Mouse (Mus musculus) gastrocnemius, adult 18-20 months (tissue): Measurements from ENCODE around the gene Naxe. TPM values are rescaled to one million over a fixed set of nuclear protein-coding genes. Genes with fewer than 3 reads are reported as not detected.

Experiments used
- DNase-seq: peaks from one replicate; pipeline ENCODE4 v3.0.0; 2021; ENCODE audit warnings: low spot score
- long read RNA-seq, 2 experiments: library from polyadenylated mRNA; stranded (forward); transcript quantifications; one replicate each; pipeline ENCODE4 v2.0.0; 2021
- total RNA-seq, 2 experiments: library from RNA; stranded (reverse); gene quantifications; 2 replicates each; pipeline ENCODE4 v1.2.3; 2021

Gene Naxe
- 10 to 100 TPM; 49.1 to 52.6 TPM for total RNA-seq
- long read RNA-seq, experiment 1, transcript Naxe-201 (6 exons, 908 nt) = major isoform, 50 of 58 reads
- long read RNA-seq, experiment 1, partial matches to known transcripts = 3 of 58 reads
- long read RNA-seq, experiment 1, other reads (novel, unspliced or antisense) = 5 of 58 reads
- long read RNA-seq, experiment 2, transcript Naxe-201 (6 exons, 908 nt) = major isoform, 27 of 31 reads
- long read RNA-seq, experiment 2, partial matches to known transcripts = 2 of 31 reads
- long read RNA-seq, experiment 2, other reads (novel, unspliced or antisense) = 2 of 31 reads

DNA sequence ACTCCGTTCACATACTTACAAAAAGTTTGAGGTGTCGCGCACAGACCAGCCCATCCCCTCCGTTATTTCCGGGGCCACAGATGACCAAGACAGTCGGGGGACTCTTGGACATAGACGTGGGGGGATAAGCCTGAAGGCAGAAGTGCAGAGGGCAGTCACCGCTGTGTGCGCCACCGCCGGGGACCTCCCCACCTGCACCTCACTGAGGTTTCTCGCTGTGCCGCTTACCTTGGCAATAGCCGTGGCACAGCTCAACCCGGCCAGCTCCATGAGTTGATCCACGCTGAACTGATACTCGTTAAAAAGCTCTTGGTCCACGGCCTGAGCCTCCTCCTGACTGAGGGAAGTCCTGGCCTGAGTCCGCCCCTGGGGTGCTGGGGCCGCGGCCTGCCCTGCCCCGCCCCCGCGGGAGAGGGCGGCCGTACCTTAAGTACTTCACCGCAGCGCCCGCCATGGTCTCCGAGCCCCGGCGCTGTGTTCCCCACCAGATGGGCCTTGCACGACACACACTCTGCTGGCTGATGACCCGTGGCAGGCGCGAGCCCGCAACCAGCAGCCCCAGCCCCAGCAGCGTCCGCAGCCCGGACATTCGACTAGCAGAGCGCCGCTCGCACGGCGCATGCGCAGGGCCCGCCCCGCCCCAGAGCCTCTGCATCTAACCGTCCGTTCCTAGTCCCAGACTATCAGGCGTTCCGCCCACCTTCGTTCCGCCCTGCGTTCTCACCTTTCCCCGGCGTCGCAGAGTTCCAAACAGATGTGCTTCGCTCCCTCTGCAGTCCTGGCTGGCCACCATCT lies at the start of gene Naxe:
Gene Naxe (minus strand): TSS at position 594 of the 795 bp plus-strand sequence.
- peak; percentile 80 for DNase-seq

DNA sequence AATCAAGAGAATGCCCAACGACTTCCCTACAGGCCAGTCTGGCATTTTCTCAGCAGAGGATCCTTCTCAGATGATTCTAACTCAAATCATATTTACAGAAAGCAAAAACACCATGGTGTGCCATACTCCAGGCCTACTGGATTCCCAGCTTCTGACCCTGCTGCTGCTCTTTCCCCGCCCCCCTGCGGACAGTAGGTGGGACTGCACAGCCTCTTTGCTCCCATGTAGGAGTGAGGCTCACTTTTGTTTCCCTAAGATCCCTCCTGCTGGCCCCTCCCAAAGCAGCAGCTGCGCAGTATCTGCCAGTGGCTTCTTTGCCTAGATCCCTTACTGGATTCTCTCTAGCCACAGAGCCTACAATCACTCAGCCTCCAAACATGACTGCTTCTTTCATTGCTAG lies 47.8 kb upstream of the Naxe start:
- no peak for DNase-seq

DNA sequence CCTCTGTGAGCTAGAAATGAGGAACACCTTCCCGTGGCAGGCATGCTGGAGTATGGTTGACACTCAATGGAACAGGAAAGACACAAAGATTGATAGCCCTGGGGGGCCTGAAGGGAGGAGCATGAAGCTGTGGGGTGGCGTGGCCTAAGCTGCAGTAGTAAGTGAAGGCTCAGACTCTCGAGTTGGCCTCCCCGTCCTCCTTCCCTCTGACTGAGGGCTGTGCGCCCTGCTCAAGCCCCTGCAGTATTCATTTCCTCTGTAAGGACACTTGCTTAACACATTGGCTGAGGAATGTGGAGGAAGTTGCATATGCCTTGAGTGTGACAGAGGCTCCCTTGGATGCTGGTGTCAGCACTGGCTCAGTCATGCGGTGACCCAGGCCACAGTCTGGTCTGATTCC lies 44.3 kb upstream of the Naxe start:
- DNase-seq = no peak

DNA sequence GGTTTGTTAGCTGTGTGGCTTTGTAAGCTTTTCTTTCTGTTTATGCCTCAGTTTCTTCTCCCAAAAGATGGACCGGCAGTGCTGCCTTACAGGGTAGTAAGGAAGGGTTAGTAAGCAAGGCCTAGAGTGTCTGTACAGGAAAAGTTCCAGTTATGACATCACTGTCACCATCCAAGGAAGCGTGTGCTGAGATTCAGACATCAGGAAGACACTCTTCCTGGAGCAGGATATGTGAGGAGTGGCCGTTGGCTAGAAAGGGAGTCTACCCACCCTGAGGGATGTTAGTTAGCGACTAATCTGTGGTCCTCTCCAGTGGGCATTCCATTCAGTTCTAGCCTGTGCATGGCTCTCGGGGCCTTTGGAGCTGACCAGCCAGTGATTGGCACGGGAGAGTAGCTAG lies 43.9 kb upstream of the Naxe start:
- no peak for DNase-seq

DNA sequence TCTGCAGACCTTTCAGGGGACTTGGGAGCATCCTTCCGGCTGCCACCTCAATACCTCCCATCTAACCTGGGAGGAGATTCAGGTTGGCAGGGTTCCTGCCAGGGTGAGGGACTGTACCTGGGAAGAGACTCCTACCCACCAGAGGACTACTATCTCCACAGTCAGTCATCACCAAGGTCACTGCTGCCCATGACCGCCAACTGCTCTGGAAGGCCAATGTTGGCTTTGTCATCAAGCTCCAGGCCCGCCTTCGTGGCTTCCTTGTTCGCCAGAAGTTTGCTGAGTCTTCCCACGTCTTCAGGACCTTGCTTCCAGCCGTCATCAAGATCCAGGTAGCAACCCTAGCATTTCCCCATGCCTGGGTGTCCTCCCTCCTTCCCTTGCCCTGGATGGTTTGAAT lies 43.4 kb upstream of the Naxe start:
- DNase-seq = no peak

DNA sequence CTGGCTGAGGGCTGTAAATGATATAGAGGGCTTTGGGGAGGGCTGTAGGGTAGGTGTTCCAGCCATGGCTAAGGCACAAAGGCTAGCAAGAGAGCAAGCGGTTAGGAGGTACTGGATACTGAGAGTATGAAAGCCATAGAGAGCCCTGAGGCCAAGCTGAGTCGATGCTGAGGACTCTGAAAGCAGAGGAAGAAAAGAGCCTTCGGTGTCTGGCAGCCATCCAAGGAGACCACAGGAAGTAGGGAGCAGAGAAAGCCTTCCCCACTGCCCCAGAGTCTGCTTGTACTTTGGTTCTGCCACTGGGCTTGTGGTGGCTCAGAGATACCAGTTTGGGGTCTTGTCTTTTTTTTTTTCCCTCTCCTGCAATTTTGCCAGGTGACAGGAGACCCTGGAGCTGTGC lies 42.0 kb upstream of the Naxe start:
- DNase-seq = no peak

DNA sequence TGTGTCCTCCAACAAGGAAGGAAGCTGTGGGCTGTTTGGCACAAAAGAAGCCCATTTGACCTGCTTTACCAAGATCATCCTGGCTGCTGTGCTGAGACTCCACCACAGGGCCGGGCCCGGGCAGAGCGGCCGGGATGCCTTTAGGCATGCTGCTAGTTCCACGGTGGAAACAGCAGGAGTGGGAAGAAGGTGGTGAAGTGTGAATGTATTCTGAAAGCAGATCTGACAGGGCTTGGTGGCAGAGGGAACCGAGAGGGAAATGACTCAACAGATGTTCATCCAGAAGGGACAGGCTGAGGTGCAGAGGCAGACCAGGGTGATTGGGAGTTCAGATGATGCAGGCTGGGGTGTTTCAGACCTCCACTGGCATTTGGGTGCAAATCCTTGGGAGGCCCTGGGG lies 39.4 kb upstream of the Naxe start:
- DNase-seq = no peak

DNA sequence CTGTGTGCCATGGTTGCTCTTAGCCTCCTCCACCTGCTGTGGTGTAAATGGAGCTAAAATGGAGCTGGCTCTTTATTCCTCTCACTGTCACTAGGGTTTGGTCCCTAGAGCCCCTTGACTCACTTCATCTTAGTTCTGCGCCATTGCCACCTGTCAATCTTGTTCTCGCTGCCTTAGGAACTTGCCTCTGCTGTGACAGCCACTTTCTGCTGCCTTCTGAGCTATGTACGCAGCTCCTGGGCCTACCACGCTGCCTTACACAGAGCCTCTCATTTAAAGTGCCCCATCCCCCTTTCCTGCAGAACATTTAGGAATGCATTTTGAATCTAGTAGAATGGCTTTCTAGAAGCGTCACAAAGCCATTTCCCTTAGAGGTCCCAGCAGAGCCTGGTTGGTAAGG lies 35.8 kb upstream of the Naxe start:
- no peak for DNase-seq

DNA sequence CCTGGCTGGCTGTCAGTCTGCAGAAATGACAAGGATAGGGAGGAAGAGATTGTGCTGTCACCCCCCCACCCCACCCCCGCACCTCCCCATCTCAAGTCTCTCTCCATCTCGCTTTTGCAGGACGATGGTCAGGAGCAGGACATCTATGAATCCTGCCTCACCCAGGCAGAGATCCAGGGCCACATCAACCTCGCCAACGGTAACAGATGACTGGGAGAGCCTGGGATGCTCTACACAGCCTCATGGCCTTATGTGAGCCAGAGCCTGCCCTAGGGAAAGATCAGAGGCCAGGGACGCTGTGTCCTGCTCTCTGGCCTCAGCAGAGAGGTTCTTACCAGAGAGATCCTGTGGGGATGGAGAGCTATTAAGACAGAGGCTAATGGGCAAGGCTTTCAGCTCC lies 32.3 kb upstream of the Naxe start:
- no peak for DNase-seq

DNA sequence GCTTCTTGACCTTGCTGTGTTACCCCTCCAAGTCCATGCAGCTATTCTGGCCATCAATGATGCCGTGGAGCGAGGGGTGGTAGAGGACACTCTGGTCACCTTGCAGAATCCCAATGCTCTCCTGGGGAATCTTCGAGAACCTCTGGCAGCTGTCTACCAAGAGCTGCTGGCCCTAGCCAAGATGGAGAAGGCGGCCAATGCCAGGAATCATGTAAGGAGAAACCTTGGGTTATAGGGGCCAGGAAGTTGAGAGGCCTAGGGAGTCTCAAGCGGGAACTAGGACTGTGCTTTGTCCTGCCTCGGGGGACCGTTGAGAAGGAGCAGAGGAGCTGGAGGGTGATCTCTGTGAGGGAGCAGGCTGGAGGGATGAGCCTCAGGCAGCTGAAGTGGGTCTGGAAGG lies 31.8 kb upstream of the Naxe start:
- DNase-seq = peak; percentile 50

DNA sequence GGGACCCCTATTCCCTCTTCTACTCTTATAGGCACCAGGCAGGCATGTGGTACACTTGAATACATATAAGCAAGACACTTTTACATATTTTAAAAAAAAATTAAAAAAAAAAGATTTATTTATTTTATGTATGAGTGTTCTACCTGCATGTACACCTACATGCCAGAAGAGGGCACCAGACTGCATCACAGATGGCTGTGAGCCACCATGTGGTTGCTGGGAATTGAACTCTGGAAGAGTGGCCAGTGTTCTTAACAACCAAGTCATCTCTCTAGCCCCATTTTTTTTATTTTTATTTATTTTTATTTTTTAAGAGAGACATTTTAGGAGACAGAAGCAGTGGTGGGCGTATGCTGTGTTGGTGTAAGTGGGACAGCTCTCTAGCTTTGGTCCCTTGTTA lies 29.4 kb upstream of the Naxe start:
- no peak for DNase-seq

DNA sequence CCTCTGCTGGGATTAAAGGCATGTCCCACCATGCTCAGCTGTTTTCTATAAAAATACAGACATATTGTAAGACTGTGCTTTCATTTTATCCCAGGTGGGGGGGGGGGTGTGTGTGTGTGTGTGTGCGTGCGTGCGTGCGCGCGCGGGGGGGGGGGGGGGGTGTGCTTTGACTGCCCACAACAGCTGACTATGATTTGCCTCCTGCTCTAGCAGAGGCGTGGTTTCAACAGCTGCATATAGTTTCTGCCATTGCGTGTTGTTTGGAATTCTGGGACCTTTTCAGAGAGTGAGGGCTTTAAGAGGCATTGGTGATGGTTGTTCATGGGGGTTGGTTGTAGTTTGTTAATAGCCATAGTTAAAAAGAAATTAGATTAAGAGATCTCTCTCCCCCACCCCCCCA lies 27.2 kb upstream of the Naxe start:
- no peak for DNase-seq

DNA sequence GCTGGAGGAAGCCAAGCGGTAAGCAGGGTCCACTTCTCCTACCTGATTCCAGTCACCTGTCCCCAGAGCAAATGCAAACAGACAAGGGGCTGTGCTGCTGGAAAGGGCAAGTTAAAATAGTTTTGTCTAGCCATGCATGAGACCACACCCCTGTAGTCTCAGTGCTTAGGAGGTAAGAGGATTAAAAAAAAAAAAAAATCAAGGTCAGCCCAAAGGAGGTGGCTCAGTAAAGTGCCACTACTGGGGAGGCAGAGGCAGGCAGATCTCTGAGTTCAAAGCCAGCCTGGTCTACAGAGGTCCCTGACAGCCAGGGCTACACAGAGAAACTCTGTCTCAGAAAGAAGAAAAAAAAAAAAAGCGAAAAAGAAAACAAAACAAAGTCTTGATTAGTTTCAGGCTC lies 25.7 kb upstream of the Naxe start:
- DNase-seq = no peak

DNA sequence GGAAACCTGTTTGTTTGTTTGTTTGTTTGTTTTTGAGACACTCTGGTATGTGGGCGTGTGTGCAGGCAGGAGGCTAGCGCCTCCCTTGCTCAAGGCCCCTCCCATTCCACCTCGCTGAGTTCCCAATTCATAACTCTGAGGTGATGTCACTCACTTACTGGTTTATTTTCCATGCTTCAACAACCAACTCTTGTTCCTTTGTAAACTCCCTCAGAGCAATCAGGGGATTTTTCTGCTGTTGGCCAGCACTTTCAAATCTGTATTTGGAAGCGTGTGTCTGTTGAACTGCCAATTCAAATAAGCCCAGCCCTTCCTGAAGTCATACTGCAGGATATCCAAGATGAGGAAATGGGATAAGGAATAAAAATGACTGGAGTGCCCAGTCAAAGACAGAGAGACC lies 24.4 kb upstream of the Naxe start:
- no peak for DNase-seq

DNA sequence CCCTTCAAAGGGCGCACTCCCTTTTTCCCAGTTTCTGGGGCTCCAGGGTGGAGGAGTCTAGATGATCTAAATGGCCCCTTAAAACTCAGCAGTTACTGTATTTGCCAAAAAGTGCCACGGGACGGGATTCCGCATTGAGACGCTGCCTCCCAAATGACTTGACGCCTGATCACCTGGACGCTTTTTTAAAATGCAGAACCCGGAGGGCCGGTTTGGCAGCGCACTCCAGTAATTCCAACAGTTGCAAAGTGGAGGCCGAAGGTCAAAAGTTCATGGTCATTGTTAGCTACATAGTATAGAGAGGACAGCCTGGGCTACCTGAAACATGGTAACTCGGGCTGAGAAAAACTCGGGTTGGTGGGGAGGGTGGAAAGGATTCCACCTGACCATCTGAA lies 23.9 kb upstream of the Naxe start:
- no peak for DNase-seq

DNA sequence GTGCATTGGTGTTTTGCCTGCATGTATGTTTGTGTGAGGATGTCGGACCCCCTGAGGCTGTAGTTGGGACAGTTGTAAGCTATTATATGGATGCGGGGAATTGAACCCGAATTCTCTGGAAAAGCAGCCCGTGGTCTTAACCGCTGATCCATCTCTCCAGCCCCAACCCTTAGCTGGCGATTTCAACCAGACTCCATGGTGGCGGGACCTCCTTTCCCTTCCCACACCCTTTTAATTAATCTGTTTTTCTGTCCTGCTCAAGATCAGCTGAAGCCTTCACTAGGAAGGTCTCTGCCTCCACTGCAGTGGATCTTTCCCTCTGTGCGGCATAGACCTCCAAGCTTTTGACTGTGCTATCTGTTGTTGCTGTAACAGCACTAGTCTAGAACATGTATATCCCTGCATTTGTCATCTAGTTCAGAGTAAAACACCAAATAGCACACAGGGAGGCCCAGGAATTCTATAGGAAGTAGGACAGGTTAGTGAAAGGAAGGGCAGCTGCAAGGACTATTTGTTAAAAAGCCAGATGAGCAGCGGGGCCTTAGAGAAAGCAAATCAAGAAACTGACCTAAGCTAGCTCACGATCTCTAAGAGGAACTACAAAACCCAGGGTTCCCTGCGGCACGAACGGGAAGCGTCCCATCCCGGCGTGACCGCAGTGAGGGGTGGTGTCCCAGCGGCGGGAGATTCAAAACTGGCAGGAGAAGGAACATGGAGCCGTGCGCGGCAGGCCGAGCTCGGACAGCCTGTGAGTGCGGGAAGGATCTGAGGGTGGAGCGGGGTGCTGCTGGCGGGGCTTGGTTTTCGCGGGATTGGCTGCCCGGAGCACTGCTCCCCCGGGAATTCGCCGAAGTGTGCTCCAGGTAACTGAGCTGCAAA lies 23.3 kb upstream of the Naxe start, which contains the start of gene Iqgap3:
Gene Iqgap3 (plus strand): TSS at position 627 of the 879 bp plus-strand sequence.
- DNase-seq = peak; percentile 93

DNA sequence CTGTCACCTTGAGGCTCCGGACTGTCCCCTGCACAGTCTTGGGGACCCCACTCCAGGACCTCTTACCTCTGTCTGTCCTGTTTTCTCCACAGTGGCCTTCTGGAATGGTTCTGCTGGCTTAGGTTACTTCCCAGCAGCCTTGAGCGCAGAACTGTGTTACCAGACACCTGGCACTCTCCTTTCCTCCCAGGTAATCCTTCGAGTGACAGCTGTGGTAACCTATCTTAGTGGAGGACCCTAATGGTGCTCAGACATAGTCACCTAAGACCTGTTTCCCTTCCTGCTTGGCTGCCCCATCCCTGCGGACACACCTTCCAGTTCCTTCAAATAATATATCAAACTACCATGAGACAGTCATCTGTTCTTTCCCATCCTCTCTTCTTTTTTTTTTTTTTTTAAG lies 19.9 kb upstream of the Naxe start, which contains the start of gene Ttc24:
Gene Ttc24 (minus strand): TSS at position 101 of the 400 bp plus-strand sequence.
- DNase-seq = no peak

DNA sequence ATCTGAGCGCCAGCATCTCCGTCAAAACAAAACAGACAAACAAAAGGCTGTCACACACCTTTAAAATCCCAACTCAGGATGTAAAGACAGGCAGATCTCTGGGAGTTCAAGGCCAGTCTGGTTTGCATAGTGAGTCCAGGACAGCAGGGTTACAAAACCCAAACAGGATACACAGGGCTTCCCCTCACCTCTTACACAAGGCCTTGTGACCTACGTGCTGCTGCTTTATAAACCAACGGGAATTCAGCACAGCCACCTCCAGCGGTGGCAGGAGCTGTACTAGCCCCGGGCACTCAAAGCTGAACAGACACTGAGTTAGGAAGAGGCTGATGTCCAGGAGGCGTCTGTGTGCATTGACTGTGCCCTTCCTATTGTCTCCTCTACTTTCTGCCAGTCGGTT lies 19.1 kb upstream of the Naxe start:
- DNase-seq = no peak

DNA sequence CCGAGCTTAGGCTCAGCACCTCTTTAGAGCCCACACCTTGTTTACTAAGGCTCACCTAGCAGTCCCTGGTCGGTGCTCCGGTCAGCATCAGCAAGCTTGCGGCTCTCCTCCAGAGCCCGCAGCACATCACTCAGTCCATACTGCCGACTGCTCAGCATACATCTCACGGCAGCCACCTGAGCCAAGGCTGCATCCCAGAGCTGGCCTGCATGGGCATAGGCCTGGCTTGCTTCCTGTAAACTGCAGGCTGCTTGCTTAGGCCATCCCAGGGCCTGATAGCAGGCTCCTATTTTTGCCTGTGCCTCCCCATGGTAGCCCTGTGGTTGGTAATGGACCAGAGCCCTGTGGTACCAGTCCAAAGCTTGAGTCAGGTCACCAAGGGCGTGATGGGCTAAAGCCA lies 16.5 kb upstream of the Naxe start:
- no peak for DNase-seq

DNA sequence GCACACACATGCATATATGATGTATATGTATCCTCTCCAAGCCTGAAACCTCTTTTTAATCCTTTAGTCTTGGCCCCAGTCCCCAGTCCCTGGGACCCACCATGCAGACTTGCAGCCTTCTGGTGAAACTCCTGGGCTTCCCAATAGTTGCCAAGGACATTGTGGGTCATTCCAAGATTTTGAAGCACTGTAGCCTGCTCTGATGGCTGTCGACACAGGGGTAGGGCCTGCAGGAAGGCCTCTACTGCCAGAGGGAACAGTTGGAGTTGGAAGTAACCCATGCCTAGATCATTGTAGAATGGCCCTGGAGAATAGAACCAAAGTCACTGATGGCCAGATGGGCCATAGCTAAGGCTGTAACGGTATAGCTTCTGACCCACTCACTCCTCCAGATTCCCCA lies 16.1 kb upstream of the Naxe start:
- DNase-seq = no peak

DNA sequence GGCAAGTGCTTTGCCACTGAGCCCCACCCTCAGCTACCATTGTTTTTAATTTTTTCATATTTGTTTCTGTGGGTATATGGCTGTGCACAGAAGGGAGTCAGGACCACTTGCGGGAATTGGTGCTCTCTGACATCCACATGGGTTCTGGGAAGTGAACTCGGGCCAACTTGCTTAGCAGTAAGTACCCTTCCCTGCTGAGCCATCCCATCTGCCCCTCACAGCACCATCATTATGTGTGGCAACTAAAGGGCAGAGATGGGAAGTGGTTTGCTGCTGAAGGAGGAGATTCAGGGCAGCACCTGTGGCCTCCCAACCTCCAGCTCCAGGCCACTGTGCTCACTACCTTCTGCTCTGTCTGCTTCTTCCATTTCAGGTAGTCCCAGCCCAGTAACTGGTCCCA lies 15.3 kb upstream of the Naxe start:
- DNase-seq = no peak

DNA sequence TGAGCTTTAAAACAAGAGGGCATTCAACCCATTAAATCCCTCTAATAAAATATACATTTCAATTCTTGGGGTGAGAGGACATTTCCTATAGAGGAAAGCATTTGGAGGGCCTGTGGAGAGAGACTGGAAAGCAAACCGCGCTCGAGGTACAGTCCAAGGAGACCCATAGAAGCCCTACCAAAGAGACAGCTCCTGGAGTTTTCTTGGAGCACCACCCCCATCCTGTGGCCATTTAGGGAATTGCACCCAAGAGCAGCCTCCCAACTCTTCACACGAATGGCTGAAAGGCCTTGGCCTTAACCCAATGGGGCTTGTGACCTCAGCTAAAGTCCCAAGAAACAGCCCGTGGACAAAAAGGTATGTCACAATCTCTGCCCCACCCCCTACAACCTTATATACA lies 13.5 kb upstream of the Naxe start:
- peak; percentile 91 for DNase-seq
